Mouse (Mus musculus) colon, adult 2 months (tissue): ENCODE measurements around the gene Ino80e. TPM values are rescaled to one million over a fixed set of nuclear protein-coding genes. Genes with fewer than 3 reads are reported as not detected.

Experiments used
- polyA plus RNA-seq: library from polyadenylated mRNA; depleted of rRNA; stranded (reverse); fragments of >200 nt; gene quantifications from 2 replicates; pipeline ENCODE4 v1.2.3, GENCODE M21; 2012; rRNA removed

The Ino80e gene
- polyA plus RNA-seq: 53.1 and 56.0 TPM in 2 replicates

DNA sequence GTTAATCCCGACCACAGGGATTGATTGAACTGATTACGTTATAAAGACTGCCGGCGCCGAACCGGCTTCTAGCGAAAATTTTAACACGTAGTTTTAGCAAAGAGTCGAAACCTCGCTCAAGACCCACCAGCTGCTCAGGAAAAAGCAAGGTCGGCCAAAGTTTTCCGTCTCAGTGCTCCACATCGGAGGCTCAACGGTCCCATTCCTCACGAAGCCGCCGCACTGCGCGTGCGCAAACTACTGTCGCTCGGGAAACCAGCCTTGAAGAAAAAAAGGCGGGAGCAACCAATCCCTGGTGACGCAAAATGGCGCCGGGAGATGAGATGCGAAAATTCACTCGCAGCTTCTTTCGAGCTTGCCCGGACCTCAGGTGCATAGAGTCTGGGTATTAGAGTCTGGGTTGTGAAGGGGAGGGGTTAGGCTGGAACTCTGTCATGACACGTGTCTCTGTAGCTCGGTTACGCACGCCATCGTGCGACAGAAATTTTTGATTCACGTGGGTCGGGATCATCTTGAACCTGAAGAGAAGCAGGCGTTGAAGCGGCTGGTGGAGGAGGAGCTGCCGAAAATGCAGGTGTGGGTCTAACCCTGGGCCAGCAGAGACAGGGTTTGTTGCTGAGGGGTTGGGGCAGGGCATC lies at the start of gene Ino80e:
Ino80e (minus strand) TSS at position 231 of the 638 bp plus-strand sequence.

DNA sequence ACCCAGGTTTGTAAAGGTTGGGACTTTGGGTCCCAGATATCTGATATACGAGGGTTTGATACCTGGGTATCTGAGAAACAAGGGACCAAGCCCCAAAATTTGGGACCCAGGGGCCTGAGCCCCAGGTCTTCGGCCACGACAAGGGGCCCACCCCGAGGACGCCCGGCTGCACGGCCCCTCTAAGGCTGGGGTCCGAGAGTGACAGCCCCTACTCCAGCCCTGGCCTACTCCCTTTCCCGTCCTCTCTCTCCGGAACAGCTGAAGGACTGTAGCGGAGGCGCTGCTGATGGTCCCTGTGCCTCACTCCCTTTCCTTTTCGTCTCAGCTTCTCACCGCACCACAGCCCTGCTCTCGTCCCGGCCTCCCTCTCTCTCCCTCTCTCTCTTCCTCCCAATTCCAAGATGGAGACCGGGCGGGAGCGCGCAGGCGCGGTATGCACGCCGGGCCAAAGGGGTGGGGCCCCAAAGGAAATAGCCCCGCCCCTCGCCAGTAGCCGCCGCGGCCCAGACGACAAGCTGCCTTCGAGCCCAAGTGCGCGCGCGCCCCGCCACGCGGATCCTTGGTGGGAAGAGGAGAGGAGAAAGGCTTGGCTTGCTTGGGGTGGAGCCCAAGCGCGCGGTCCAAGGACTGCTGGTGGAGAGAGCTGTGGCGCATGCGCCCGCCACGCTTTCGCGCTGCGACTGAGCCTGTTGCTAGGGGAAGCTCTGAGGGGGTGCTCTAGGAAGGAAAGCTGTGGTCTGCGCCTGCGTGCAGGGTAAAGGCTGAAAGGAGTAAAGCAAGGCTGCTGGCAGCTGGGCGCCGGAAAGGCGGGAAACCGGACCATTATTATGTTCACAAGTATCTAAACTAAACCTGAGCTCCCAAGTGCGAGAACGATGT lies 22.3 kb upstream of the Ino80e start, which contains the start of gene Taok2:
Taok2 (minus strand) TSS at position 418 of the 879 bp plus-strand sequence.

DNA sequence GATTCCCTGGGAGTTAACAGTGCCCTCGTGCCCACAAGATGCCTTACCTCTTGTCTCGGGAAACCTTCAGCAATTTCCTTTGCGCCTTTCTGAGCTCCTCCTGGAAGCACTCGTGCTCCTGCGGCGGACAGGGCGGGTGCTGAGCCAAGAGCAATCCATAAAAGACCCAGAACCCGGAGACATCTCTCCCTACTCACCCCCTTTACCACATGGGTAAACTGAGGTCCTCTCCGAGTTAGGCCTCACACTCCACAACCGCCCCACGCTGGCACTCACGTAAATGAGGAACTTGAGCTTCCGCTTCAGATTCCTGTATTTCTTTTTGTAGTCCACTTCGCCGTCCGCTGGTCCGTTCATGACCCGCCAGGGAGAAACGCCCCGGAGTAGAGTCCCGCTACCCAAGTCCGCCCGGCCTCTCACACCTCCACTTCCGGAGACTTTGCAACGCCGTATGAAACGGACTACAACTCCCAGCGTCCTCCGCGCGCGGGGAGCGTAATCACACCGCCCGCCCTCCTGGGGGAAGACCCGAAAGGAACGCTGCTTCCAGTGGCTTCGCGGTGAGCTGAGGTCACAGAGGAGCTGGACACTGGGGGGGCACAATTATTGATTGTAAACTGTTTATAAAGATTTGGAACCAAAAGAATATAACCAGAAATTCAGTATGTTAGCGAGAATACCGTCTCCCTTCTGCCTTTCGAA lies 597 bp downstream of the Ino80e start, which contains the start of gene Hirip3:
Hirip3 (plus strand) TSS at position 544 of the 702 bp plus-strand sequence.

DNA sequence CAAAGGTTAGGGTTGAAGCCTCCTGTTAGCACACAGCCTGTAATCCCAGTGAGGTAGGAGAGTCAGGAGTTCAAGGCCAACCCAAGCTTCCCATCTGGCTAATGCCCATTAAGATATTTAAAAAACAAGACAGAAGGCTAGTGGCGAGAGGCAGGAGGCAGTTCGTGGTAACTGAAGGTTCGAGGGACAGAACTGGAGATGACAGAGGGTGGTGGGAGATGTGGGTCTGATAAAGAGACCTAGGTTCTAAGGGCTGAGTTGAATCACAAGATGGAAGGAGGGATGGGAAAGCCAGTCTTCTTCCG lies 15.1 kb downstream of the Ino80e start, which contains the start of gene Doc2a:
Doc2a (plus strand) TSS at position 301 of the 305 bp plus-strand sequence.

DNA sequence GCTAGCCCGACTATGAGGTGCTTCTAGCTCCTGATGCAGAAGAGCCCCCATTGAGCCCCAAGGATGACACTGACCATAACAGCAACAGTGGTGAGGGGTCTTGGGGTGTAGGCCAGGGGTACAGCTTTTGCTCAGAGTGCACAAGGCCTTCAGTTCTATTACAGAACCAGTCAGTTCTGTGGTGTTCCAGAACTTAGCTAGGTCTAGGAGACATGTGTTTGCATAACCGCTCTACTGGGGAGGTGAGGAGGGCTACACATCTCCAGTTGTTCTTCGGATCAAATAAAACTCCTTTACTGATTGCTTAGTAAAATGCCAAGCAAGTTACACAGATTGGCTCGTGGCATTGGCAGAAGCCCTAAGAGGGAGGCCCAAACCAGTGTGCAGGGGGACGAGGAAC lies 30.6 kb downstream of the Ino80e start, which contains the start of gene 4930451I11Rik:
4930451I11Rik (minus strand) TSS at position 101 of the 400 bp plus-strand sequence.

Other genes starting within 250 kb of the Ino80e start
- gene Nupr1, start 231.5 kb downstream of the Ino80e start, polyA plus RNA-seq: 137 and 141 TPM in 2 replicates
- 61.1 and 76.7 TPM in 2 replicates for gene Sgf29, start 213.1 kb downstream of the Ino80e start, polyA plus RNA-seq
- 267 and 274 TPM in 2 replicates for gene Sult1a1, start 185.9 kb downstream of the Ino80e start, polyA plus RNA-seq
- 64.6 and 66.5 TPM in 2 replicates for gene Bola2, start 167.0 kb downstream of the Ino80e start, polyA plus RNA-seq
- gene Slx1b, start 166.6 kb downstream of the Ino80e start, polyA plus RNA-seq: 36.8 and 37.9 TPM in 2 replicates
- 84.8 and 89.6 TPM in 2 replicates for gene Coro1a, start 154.6 kb downstream of the Ino80e start, polyA plus RNA-seq
- gene Mapk3, start 102.8 kb downstream of the Ino80e start, polyA plus RNA-seq: 651 and 659 TPM in 2 replicates
- 9.4 and 26.3 TPM in 2 replicates for gene Gdpd3, start 96.0 kb downstream of the Ino80e start, polyA plus RNA-seq
- 414 and 445 TPM in 2 replicates for gene Ypel3, start 85.4 kb downstream of the Ino80e start, polyA plus RNA-seq
- gene Tbx6, start 80.9 kb downstream of the Ino80e start, polyA plus RNA-seq: 4.6 and 5.0 TPM in 2 replicates
- gene Ppp4c, start 69.9 kb downstream of the Ino80e start, polyA plus RNA-seq: 190 and 210 TPM in 2 replicates
- gene Fam57b, start 64.7 kb downstream of the Ino80e start, polyA plus RNA-seq: 2.6 and 3.6 TPM in 2 replicates
- gene 4930451I11Rik, start 30.7 kb downstream of the Ino80e start, polyA plus RNA-seq: not detected in 2 replicates
- not detected in 2 replicates for gene Doc2a, start 15.0 kb downstream of the Ino80e start, polyA plus RNA-seq
- gene Hirip3, start 405 bp downstream of the Ino80e start, polyA plus RNA-seq: 6.8 and 9.7 TPM in 2 replicates
- gene Taok2, start 22.3 kb upstream of the Ino80e start, polyA plus RNA-seq: 99.3 and 107 TPM in 2 replicates
- 109 and 125 TPM in 2 replicates for gene Tmem219, start 60.5 kb upstream of the Ino80e start, polyA plus RNA-seq
- 15.5 and 21.3 TPM in 2 replicates for gene Kctd13, start 66.5 kb upstream of the Ino80e start, polyA plus RNA-seq
- gene Asphd1, start 87.2 kb upstream of the Ino80e start, polyA plus RNA-seq: 0.51 and 0.92 TPM in 2 replicates
- 5.1 and 5.3 TPM in 2 replicates for gene Sez6l2, start 88.2 kb upstream of the Ino80e start, polyA plus RNA-seq
- gene Cdipt, start 113.5 kb upstream of the Ino80e start, polyA plus RNA-seq: 248 and 339 TPM in 2 replicates
- 0.65 and 0.88 TPM in 2 replicates for gene Cdiptos, start 113.7 kb upstream of the Ino80e start, polyA plus RNA-seq
- gene Mvp, start 152.2 kb upstream of the Ino80e start, polyA plus RNA-seq: 270 and 280 TPM in 2 replicates
- gene Pagr1b, start 154.1 kb upstream of the Ino80e start, polyA plus RNA-seq: 3.0 and 4.5 TPM in 2 replicates
- 0.86 and 12.8 TPM in 2 replicates for gene Pagr1a, start 155.0 kb upstream of the Ino80e start, polyA plus RNA-seq
- gene Gm42742, start 158.7 kb upstream of the Ino80e start, polyA plus RNA-seq: 35.5 and 40.3 TPM in 2 replicates
- 7.0 and 8.9 TPM in 2 replicates for gene Prrt2, start 158.8 kb upstream of the Ino80e start, polyA plus RNA-seq
- gene Maz, start 164.7 kb upstream of the Ino80e start, polyA plus RNA-seq: 182 and 234 TPM in 2 replicates
- gene Kif22, start 180.1 kb upstream of the Ino80e start, polyA plus RNA-seq: 6.3 and 6.9 TPM in 2 replicates
- 4,054 and 4,768 TPM in 2 replicates for gene Zg16, start 225.0 kb upstream of the Ino80e start, polyA plus RNA-seq
- 21.2 and 21.4 TPM in 2 replicates for gene AI467606, start 229.0 kb upstream of the Ino80e start, polyA plus RNA-seq